Mouse (Mus musculus): ENCODE measurements around the gene Klhl29. TPM values are rescaled to one million over a fixed set of nuclear protein-coding genes. Genes with fewer than 3 reads are reported as not detected.

Gene Klhl29
- polyA plus RNA-seq, 1 experiment from 2014 or later: 0.64 TPM

GRCm38 (mm10) chr12:5182586-5182985 is 192.9 kb downstream of the Klhl29 start:
- DNase-seq (ENCODE audit: low spot score): no peak
- H3K27ac ChIP-seq (replicated peaks): no peak overlapping the region
- H3K4me2 ChIP-seq (replicated peaks; ENCODE audit: low read depth): no peak overlapping the region
- 85% methylated on average over 4 of the region's 4 CpGs for WGBS
- H3K4me3 ChIP-seq (ENCODE audit: low read depth, low read length): no peak overlapping the region
- no peak for ATAC-seq (ENCODE audit: low FRiP score, low TSS enrichment)
- H3K27me3 ChIP-seq (ENCODE audit: control insufficient read depth, insufficient read depth, low read length): no peaks in the 10 kb centered on the region
- H3K9me3 ChIP-seq (ENCODE audit: control insufficient read depth, low read length): no peaks in the 10 kb centered on the region
- no peaks in the 10 kb centered on the region for H3K4me1 ChIP-seq (replicated peaks; ENCODE audit: control insufficient read depth, insufficient read depth)
- TF ChIP-seq CTCF (IDR thresholded peaks at IDR 0.05; ENCODE audit: low read depth) (no peak), EP300 (optimal IDR thresholded peaks at IDR 0.05) (no peak)
- H3K36me3 ChIP-seq (ENCODE audit: control insufficient read depth, insufficient read depth, low read length): no peaks in the 10 kb centered on the region
- no peak overlapping the region for H3K9ac ChIP-seq (ENCODE audit: low read length)

GRCm38 (mm10) chr12:5182165-5182564 is 193.3 kb downstream of the Klhl29 start:
- Histone ChIP-seq H3K27me3 (ENCODE audit: control insufficient read depth, insufficient read depth, low read length) (no peaks in the 10 kb centered on the region), H3K36me3 (ENCODE audit: control insufficient read depth, insufficient read depth, low read length) (no peaks in the 10 kb centered on the region), H3K4me3 (ENCODE audit: low read depth, low read length) (no peak overlapping the region), H3K4me2 (replicated peaks; ENCODE audit: low read depth) (no peak overlapping the region), H3K9ac (ENCODE audit: low read length) (no peak overlapping the region), H3K27ac (replicated peaks) (no peak overlapping the region), H3K9me3 (ENCODE audit: control insufficient read depth, low read length) (no peaks in the 10 kb centered on the region), H3K4me1 (replicated peaks; ENCODE audit: control insufficient read depth, insufficient read depth) (no peaks in the 10 kb centered on the region)
- 63% methylated on average over 4 of the region's 4 CpGs for WGBS
- DNase-seq (ENCODE audit: low spot score): no peak
- TF ChIP-seq CTCF (IDR thresholded peaks at IDR 0.05; ENCODE audit: low read depth) (no peak), EP300 (optimal IDR thresholded peaks at IDR 0.05) (no peak)
- no peak for ATAC-seq (ENCODE audit: low FRiP score, low TSS enrichment)

DNA sequence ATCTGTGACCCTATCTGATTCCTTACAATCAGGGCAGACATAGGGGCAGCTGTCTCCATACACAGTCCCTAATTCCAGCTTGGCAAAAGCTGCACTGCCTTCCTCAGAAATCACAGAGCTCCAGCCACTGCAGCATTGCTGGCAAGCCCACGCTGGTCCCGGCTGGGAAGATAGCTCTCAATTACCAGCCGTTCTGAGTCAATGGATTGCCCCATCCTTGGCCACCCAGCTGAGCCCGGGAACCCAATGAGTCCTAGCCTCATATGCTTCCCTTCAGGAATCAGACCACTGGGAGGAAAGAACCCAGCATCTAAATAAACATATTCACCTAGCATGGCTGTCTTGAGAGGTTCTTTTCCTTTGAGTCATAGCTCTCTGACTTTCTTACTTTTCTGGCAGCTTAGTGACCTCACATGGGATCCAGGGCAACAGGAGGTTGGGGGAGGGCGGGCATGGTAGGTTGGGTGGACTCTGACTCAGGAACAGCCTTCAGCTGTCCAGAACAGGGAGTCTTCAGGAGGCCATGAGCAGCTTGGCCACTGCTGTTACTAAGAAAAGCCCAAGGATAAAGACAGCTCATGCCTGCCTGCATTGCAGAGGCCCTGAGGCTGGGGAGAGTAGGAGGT is 198.7 kb downstream of the Klhl29 start:
- Histone ChIP-seq H3K9ac (ENCODE audit: low read length) (no peak overlapping the region), H3K4me3 (ENCODE audit: low read depth, low read length) (no peak overlapping the region), H3K4me1 (replicated peaks; ENCODE audit: control insufficient read depth, insufficient read depth) (no peaks in the 10 kb centered on the region), H3K36me3 (ENCODE audit: control insufficient read depth, insufficient read depth, low read length) (no peaks in the 10 kb centered on the region), H3K4me2 (replicated peaks; ENCODE audit: low read depth) (no peak overlapping the region), H3K27me3 (ENCODE audit: control insufficient read depth, insufficient read depth, low read length) (no peaks in the 10 kb centered on the region), H3K27ac (replicated peaks) (no peak overlapping the region), H3K9me3 (ENCODE audit: control insufficient read depth, low read length) (no peaks in the 10 kb centered on the region)
- peak; percentile 51; the same call in 1 of the 2 replicates for ATAC-seq (ENCODE audit: low FRiP score, low TSS enrichment)
- DNase-seq (ENCODE audit: low spot score): no peak
- WGBS: 68% methylated on average over 5 of the region's 5 CpGs
- TF ChIP-seq CTCF (IDR thresholded peaks at IDR 0.05; ENCODE audit: low read depth): no peak
- TF ChIP-seq EP300 (optimal IDR thresholded peaks at IDR 0.05): no peak

DNA sequence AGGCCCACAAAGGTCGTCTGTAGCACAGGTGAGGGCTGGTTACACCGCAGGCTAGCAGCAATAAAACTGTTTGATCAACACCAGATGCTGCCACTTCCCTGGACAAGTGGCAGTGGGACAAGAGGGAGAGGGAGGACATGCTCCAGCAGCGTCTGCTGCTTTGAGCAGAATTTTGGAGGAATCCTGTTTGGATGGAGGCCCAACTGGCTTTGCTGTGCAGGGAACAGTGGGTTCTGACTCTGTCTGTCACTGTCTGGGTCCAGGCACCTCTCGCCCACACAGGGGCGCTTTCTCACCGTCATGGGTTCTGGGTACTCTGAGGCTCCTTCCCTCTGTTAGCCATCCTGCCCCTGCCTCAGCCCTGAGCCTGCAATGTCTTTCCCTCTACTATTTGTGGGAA is 209.3 kb downstream of the Klhl29 start:
- no peak overlapping the region for H3K27ac ChIP-seq (replicated peaks)
- no peaks in the 10 kb centered on the region for H3K27me3 ChIP-seq (ENCODE audit: control insufficient read depth, insufficient read depth, low read length)
- no peaks in the 10 kb centered on the region for H3K36me3 ChIP-seq (ENCODE audit: control insufficient read depth, insufficient read depth, low read length)
- TF ChIP-seq EP300 (optimal IDR thresholded peaks at IDR 0.05) (no peak), CTCF (IDR thresholded peaks at IDR 0.05; ENCODE audit: low read depth) (peak; percentile 68)
- ATAC-seq (ENCODE audit: low FRiP score, low TSS enrichment) (0 out of 2 replicates have a peak, but pooled peaks have one; percentile 54), DNase-seq (ENCODE audit: low spot score) (peak; percentile 41)
- H3K4me3 ChIP-seq (ENCODE audit: low read depth, low read length): no peak overlapping the region
- H3K9ac ChIP-seq (ENCODE audit: low read length): no peak overlapping the region
- H3K9me3 ChIP-seq (ENCODE audit: control insufficient read depth, low read length): no peaks in the 10 kb centered on the region
- no peaks in the 10 kb centered on the region for H3K4me1 ChIP-seq (replicated peaks; ENCODE audit: control insufficient read depth, insufficient read depth)
- WGBS: 38% methylated on average over 6 of the region's 6 CpGs
- no peak overlapping the region for H3K4me2 ChIP-seq (replicated peaks; ENCODE audit: low read depth)

DNA sequence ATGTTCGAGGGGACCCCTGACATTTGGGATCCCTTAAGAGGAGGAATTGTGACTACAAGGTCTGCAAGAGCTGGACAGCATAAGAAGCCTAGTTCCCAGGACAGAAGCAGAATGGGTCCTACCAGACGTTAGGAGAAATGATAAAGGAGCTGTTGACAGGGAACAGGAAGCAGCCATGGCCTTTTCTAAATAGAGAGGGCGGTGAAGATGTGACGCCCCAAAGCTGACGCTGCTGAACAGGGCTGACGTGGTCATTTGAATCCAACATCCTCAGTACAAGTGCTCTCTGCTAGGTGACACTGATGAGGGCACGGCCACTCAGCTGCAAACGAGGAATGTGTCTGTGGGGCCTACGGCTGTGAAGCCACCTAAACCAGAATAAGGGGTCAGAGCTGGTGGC is 210.1 kb downstream of the Klhl29 start:
- TF ChIP-seq EP300 (optimal IDR thresholded peaks at IDR 0.05) (no peak), CTCF (IDR thresholded peaks at IDR 0.05; ENCODE audit: low read depth) (no peak)
- Histone ChIP-seq H3K9ac (ENCODE audit: low read length) (no peak overlapping the region), H3K4me2 (replicated peaks; ENCODE audit: low read depth) (no peak overlapping the region), H3K4me3 (ENCODE audit: low read depth, low read length) (no peak overlapping the region), H3K9me3 (ENCODE audit: control insufficient read depth, low read length) (no peaks in the 10 kb centered on the region), H3K27ac (replicated peaks) (no peak overlapping the region), H3K36me3 (ENCODE audit: control insufficient read depth, insufficient read depth, low read length) (no peaks in the 10 kb centered on the region), H3K4me1 (replicated peaks; ENCODE audit: control insufficient read depth, insufficient read depth) (no peaks in the 10 kb centered on the region), H3K27me3 (ENCODE audit: control insufficient read depth, insufficient read depth, low read length) (no peaks in the 10 kb centered on the region)
- ATAC-seq (ENCODE audit: low FRiP score, low TSS enrichment) (no peak), DNase-seq (ENCODE audit: low spot score) (no peak)
- WGBS: 68% methylated on average over 9 of the region's 9 CpGs

DNA sequence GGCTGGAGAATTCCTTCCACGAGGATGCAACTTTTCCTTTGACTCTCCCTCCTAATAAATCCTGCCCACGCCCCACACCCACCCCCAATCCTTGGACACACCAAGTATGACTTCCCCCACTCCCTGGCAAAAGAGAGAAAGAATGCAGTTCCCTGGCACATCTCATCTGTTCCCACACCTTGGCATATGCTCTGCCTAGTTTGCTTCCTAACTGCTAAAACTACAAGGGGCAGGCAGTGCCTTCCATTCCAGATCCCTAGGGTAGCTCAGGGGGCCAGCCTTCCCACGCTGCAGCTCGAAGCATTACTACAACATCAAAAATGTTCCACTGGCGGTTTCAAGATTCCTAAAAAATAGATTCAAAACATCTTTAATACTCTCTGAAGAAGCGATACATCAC is 212.8 kb downstream of the Klhl29 start:
- H3K4me1 ChIP-seq (replicated peaks; ENCODE audit: control insufficient read depth, insufficient read depth): no peaks in the 10 kb centered on the region
- H3K36me3 ChIP-seq (ENCODE audit: control insufficient read depth, insufficient read depth, low read length): no peaks in the 10 kb centered on the region
- no peak overlapping the region for H3K4me3 ChIP-seq (ENCODE audit: low read depth, low read length)
- no peak overlapping the region for H3K9ac ChIP-seq (ENCODE audit: low read length)
- DNase-seq (ENCODE audit: low spot score) (no peak), ATAC-seq (ENCODE audit: low FRiP score, low TSS enrichment) (no peak)
- no peak overlapping the region for H3K27ac ChIP-seq (replicated peaks)
- no peak for TF ChIP-seq CTCF (IDR thresholded peaks at IDR 0.05; ENCODE audit: low read depth)
- TF ChIP-seq EP300 (optimal IDR thresholded peaks at IDR 0.05): no peak
- H3K9me3 ChIP-seq (ENCODE audit: control insufficient read depth, low read length): no peaks in the 10 kb centered on the region
- H3K4me2 ChIP-seq (replicated peaks; ENCODE audit: low read depth): no peak overlapping the region
- H3K27me3 ChIP-seq (ENCODE audit: control insufficient read depth, insufficient read depth, low read length): no peaks in the 10 kb centered on the region
- WGBS: 65% methylated on average over 6 of the region's 6 CpGs
